Mouse (Mus musculus): ENCODE results near the gene Chchd6.

DNA sequence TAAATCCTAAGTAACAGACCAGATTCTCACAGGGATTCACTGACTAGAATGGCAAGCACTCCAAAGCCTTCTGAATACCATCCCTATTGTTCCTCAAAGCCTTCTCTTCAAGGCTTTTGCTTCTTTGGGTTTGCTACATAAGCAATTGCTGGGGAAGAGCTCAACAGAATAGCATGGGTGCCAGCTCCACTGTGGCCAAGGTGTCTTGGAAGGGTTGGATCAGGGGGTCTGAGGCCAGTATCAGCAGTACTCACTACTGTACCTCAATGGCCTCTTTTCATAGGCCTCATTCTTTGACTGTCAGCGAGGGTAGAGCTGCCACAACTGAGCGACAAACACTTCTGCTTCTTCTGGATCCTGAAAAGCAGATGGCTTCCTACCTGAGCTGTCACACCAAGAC lies 21.7 kb downstream of the Chchd6 start:
- TF ChIP-seq CTCF (IDR thresholded peaks at IDR 0.05) (no peak), EP300 (IDR thresholded peaks at IDR 0.05; ENCODE audit: insufficient read depth, low read depth, low read length) (no peak)

All from heart, adult 2 months (tissue).